Mouse (Mus musculus) brain, embryonic 14.5 days (tissue): Measurements from ENCODE around the gene Psmd9. TPM values are rescaled to one million over a fixed set of nuclear protein-coding genes. Genes with fewer than 3 reads are reported as not detected.

Experiments used
- DNase-seq: peaks from one replicate; pipeline ENCODE4 v3.0.0-alpha.2; 2011; ENCODE audit warnings: low read depth
- CTCF ChIP-seq: fragments of 200-500 bp; IDR thresholded peaks from 2 replicates; pipeline ENCODE4 v1.5.1; 2012; ENCODE audit warnings: inconsistent platforms, mild to moderate bottlenecking, moderate library complexity, borderline replicate concordance; ENCODE audit not compliant: insufficient read depth, insufficient read length; ENCODE audit errors: extremely low read depth
- POLR2A ChIP-seq: fragments of 200-500 bp; IDR thresholded peaks from 2 replicates; pipeline ENCODE4 v1.6.1; 2012; ENCODE audit warnings: mild to moderate bottlenecking, inconsistent platforms, borderline replicate concordance; ENCODE audit not compliant: poor library complexity, insufficient read depth, insufficient read length, severe bottlenecking; ENCODE audit errors: extremely low read depth
- polyA plus RNA-seq: library from polyadenylated mRNA; depleted of rRNA; stranded (reverse); fragments of >200 nt; gene quantifications from 2 replicates; pipeline ENCODE4 v1.2.3, GENCODE M21; 2012; rRNA removed

Gene Psmd9
- polyA plus RNA-seq, 1 experiment: 36.2 TPM

DNA sequence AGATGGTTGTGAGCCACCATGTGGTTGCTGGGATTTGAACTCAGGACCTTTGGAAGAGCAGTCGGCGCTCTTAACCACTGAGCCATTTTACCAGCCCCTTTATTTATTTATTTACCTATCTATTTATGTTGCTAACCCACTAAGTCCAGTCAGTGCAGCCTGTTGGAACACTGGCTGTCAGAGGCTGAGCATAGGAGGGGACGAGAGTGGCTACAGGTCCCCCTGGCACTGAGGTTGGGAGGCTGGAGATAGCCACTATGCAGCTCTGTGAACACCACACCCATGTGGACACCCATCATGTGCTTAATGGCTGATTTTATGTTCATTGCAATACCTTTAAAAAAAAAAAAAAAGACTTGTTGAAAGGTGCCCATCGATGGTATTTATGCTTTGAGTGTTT, 110.0 kb downstream of the Psmd9 start:
- TF ChIP-seq POLR2A: no peak
- TF ChIP-seq CTCF: no peak
- no peak for DNase-seq

DNA sequence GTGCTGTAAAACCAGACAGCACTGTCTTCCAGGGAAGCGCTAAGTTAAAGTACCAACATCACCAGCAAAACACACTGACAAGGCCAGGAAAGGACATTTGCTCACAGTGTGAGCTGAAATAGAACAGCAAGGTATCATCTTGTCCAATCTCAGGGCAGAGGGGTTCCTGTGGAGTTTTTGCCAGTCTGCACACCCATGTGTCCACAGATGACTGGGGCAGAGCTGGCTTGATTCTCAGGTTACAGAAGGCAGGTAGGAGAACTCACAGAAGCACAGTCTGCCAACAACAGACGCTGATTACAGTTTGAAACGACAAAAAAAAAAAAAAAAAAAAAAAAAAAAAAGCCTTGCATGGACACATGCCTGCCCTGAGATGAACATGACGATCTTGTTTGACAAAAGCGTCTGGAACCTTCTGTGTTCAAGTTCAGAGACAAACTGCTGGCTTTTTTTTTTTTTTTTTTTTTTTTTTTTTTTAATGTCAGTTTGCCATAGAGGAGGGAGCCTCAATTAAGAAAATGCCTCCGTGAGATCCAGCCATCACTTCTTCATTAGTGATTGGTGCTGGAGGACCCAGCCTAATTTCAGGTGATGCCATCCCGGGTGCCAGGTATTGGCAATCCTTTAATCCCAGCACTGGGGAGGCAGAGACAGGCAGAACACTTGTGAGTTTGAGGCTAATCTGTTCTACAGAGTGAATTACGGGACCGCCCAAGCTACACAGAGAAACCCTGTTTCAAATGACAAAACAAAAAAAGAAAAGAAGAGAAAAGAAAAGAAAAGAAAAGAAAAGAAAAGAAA, 112.3 kb downstream of the Psmd9 start:
- TF ChIP-seq POLR2A: no peak
- DNase-seq: no peak

DNA sequence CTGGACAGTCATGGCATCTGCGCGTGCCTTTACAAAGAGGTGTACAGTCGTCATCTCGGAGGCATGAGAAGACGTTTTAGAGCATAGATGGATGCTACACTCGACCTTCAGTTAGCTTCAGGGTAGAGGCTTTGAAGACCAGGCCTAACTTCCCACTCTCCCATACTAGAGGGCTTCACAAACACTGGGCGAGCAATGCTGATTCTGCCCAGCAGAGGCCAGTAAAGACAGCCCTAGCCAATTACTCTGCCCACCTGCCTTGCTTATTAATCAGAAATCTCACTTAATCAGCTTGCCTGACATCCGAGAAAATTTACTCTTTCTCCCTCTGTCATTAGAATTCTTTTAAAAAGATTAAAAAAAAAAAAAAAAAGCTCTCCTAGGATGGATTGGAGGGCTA, 116.0 kb downstream of the Psmd9 start:
- peak; percentile 77 for TF ChIP-seq CTCF
- no peak for TF ChIP-seq POLR2A

DNA sequence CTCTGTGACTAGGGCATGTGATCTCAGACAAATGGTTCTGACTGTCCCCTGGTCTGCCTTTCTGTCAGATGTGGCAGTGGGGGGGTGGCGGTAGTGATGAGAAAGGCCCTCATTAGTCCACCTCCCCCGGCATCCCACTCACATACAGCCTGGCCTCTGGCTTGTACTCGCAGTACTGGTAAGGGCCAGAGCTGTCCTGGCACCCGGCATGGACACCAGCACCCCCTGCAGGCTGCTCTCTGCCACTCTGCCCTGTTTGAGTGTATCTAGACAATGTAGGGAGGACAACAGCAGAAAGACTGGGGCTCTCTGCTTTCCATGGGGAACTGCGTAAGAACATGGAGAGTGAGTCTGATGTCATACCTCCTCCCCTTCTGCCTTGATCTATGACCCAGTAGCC, 118.9 kb downstream of the Psmd9 start:
- no peak for DNase-seq
- TF ChIP-seq POLR2A (no peak), CTCF (no peak)

More for the DNA sequence above, 116.0 kb downstream of the Psmd9 start:
- DNase-seq: peak; percentile 75

DNA sequence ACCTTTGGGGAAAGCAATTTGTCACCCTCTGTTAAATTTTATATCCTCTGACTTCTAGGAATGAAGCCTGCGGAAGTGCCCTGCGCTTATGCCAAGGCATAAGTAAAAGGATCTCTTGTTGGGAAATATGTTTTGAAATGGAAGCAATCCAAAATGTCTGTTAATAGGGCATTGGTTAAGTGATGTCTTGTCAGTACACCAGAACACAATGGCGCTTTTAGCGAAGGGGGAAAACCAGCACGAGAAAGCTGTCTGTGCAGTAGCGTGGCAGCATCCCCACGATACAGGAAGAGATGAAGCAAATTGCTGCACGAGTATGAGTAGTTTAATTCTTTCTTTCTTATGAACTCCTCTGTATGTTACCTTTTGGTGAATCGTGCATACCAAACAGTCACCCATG, 125.4 kb downstream of the Psmd9 start:
- TF ChIP-seq POLR2A (no peak), CTCF (no peak)
- peak; percentile 62 for DNase-seq

DNA sequence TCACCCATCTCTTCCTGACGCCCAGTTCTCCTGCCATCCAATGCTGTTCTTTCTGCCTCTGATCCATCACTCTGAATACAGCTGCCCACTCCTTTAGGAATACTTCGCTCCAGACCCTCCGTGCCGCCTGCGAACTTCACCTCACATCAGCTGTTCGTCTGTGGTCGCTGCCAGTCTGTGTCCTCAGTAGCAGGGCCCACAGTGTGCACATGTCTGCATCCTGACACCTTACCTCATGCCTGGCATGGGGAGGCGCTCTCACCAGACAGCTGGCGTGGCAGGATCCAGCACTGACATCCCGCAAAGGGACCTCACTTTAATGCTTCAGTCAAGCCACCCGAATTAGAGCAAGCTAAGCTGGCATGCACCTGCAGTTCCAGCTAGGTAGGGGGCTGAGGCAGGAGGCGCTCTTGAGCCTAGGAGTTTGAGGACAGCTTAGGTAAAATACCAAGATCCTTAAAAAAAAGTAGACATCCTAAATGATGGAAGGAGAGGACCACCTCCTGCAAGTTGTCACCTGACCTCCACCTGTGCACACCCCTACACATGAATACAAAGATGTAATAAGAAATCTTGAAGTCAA, 127.1 kb downstream of the Psmd9 start:
- TF ChIP-seq POLR2A (no peak), CTCF (peak; percentile 38; the same call in 1 of the 2 replicates)
- DNase-seq: peak; percentile 38

DNA sequence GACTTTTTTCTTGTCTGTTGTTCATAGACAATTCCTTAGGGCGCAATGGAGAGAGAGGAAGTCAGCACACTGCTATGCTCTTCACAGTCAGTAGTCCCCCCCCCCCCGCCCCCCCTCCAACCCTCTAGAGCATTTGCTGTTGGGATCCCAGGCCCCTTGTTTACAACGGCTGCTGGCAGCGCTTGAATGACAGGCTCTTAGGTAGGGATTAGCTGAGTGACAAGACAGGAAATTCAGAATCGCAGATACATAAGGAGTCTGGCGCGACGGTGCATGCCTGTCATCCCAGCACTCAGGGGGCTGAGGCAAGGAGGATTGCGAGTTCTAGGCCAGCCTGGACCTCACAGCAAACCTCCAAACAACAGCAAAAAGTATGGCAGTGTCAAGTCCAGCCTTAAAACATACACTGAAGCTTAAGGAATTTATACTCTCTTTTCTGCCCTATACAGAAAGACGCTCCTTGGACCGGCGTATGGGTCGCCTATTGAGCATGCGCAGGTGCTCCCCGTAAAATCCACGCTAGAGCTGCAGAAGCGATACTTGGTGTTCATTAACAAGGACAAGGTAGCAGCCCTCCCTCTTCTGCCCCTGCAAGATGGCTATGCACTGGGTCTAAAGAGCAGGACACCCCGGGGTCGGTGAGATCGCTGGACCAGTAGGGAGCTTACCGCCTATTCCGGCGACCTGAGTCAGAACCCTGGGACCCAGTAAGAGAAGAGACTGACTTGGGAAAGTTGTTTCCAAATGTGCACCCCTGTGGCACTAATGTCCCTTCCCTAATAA, 128.0 kb downstream of the Psmd9 start:
- TF ChIP-seq CTCF (no peak), POLR2A (no peak)

DNA sequence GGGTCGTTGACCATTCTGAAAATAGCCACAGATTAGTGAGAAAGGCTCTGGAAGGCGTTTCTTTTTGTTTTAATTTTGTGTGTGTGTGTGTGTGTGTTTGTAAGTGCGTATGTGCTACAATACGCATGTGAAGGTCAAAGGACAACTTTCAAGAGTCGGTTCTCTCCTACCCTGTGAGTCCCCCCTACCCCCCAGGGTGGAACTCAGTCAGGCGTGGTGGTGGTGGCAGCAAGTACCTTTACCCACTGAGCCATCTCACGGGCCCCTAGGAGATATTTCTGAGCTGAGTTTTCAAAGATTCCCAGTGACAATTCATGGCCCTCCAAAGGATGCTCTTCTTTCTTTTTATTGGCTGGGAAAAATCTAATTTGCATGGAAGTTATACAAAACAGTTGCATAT, 128.6 kb downstream of the Psmd9 start:
- TF ChIP-seq POLR2A (no peak), CTCF (no peak)
- DNase-seq: no peak

More for the DNA sequence above, 128.0 kb downstream of the Psmd9 start:
- peak; percentile 63 for DNase-seq

DNA sequence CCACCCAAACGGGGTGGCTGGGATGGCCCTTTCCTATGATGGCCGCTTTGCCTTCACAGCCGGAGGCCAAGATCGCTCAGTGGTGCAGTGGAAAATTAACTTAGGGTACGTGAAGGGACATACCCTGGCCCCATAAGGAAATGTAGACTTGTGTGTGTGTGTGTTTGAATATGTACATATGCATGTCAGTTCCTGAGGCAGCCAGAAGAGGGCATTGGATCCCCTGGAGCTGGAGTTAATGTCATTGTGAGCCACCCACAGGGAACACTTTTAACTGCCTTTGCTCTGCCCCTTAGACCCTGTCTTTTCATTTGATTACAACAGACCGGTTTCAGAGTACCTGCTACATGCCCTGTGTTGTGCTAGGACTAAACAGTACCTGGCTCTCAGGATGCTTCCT, 129.3 kb downstream of the Psmd9 start:
- no peak for TF ChIP-seq POLR2A
- peak; percentile 29; the same call in 1 of the 2 replicates for TF ChIP-seq CTCF
- no peak for DNase-seq

Other genes starting within 250 kb of the Psmd9 start
- 81.7 and 102 TPM in 2 replicates for gene Kdm2b, start 179.6 kb upstream of the Psmd9 start, polyA plus RNA-seq
- gene Orai1, start 154.3 kb upstream of the Psmd9 start, polyA plus RNA-seq: 21.2 and 23.6 TPM in 2 replicates
- 0.16 and 0.59 TPM in 2 replicates for gene Morn3, start 122.4 kb upstream of the Psmd9 start, polyA plus RNA-seq
- 13.9 and 16.0 TPM in 2 replicates for gene Tmem120b, start 101.0 kb upstream of the Psmd9 start, polyA plus RNA-seq
- 9.3 and 11.0 TPM in 2 replicates for gene Rhof, start 36.7 kb upstream of the Psmd9 start, polyA plus RNA-seq
- gene Setd1b, start 27.2 kb upstream of the Psmd9 start, polyA plus RNA-seq: 7.3 and 21.0 TPM in 2 replicates
- gene Hpd, start 13.3 kb downstream of the Psmd9 start, polyA plus RNA-seq: not detected in 2 replicates
- gene Wdr66, start 82.7 kb downstream of the Psmd9 start, polyA plus RNA-seq: 2.1 and 2.7 TPM in 2 replicates
- gene Bcl7a, start 174.4 kb downstream of the Psmd9 start, polyA plus RNA-seq: 46.4 and 53.2 TPM in 2 replicates
- gene Mlxip, start 225.4 kb downstream of the Psmd9 start, polyA plus RNA-seq: 37.5 TPM in 2 replicates